Mouse (Mus musculus) kidney, embryonic 15.5 days (tissue): Measurements from ENCODE around the gene Strbp. TPM values are rescaled to one million over a fixed set of nuclear protein-coding genes. Genes with fewer than 3 reads are reported as not detected.
"Not testable (repeated sequence)": the region's sequence is repeated elsewhere in the genome, so short reads cannot be mapped to it uniquely, and the experiment has no call there.

ENCODE experiments used
- ATAC-seq: fragments of 200-750 bp; cut with Nextera tagmentation; replicated peaks from 2 replicates; pipeline ENCODE4 v1.8.0; 2017; ENCODE audit warnings: moderate TSS enrichment; ENCODE audit not compliant: low FRiP score
- H3K27ac ChIP-seq: fragments of 300-500 bp; sonication (generic); 2 replicates; pipeline ENCODE4 v1.5.1; 2015; ENCODE audit warnings: mild to moderate bottlenecking, inconsistent platforms
- H3K27me3 ChIP-seq: fragments of 300-500 bp; sonication (generic); 2 replicates; pipeline ENCODE4 v1.6.1; 2015; ENCODE audit warnings: inconsistent platforms
- H3K36me3 ChIP-seq: fragments of 300-500 bp; sonication (generic); 2 replicates; pipeline ENCODE4 v1.6.1; 2015; ENCODE audit warnings: inconsistent platforms
- H3K4me1 ChIP-seq: fragments of 300-500 bp; sonication (generic); 2 replicates; pipeline ENCODE4 v1.6.1; 2015; ENCODE audit warnings: inconsistent platforms
- H3K4me2 ChIP-seq: fragments of 300-500 bp; sonication (generic); 2 replicates; pipeline ENCODE4 v1.6.1; 2015; ENCODE audit warnings: moderate library complexity, mild to moderate bottlenecking, inconsistent platforms
- H3K4me3 ChIP-seq: fragments of 300-500 bp; sonication (generic); replicated peaks from 2 replicates; pipeline ENCODE4 v1.5.1; 2015; ENCODE audit warnings: mild to moderate bottlenecking, inconsistent platforms
- H3K9ac ChIP-seq: fragments of 300-500 bp; sonication (generic); 2 replicates; pipeline ENCODE4 v1.6.1; 2015; ENCODE audit warnings: mild to moderate bottlenecking, inconsistent platforms
- H3K9me3 ChIP-seq: fragments of 300-500 bp; sonication (generic); replicated peaks from 2 replicates; pipeline ENCODE4 v1.6.1; 2016; ENCODE audit warnings: inconsistent platforms
- WGBS: fragments of 180-500 bp; shearing (Covaris S2); methylation state at CpG from one replicate; pipeline ENCODE4 v1.1.7; 2015; ENCODE audit warnings: mixed read lengths; 5-methylcytosine and 5-hydroxymethylcytosine counted together
- polyA plus RNA-seq: library from polyadenylated mRNA; unstranded; fragments of >200 nt; fragmentation: Nextera tagmentation; extraction: Ambion mirVana; gene quantifications from 2 replicates; pipeline ENCODE4 v1.2.1, GENCODE M21; 2015

Gene Strbp
- polyA plus RNA-seq, 1 experiment from 2014 or later: 41.3 TPM

GRCm38 (mm10) chr2:37511134-37511901 lies 192.3 kb downstream of the Strbp start:
- peaks cover 34% of the 10 kb centered on the region for H3K36me3 ChIP-seq
- no peaks in the 10 kb centered on the region for H3K9me3 ChIP-seq
- no peak overlapping the region for H3K4me2 ChIP-seq
- H3K4me3 ChIP-seq: no peak overlapping the region
- 94% methylated on average over 4 of the region's 4 CpGs for WGBS
- no peak overlapping the region for H3K27ac ChIP-seq
- H3K27me3 ChIP-seq: no peaks in the 10 kb centered on the region
- no peak for ATAC-seq
- peaks cover 4% of the 10 kb centered on the region for H3K4me1 ChIP-seq
- no peak overlapping the region for H3K9ac ChIP-seq

DNA sequence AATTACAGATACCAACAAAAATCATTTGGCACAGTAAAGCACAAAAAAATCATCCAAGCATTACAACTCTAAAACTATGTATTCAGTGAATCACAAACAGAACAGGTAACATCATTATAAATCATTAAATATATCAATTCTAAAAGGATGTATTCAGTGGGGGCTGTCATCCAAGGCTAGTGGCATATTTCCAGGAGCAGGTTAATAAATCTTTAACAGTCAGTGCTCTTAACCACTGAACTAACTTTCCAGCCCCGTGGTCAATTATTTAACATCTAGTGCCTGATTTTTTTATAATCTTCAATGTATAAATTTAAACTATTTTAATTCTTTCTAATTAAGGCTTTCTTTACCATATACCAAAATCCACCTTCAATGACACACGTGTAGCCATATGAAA lies 197.8 kb downstream of the Strbp start:
- H3K4me3 ChIP-seq, ATAC-seq, H3K27ac ChIP-seq, H3K9ac ChIP-seq, H3K4me2 ChIP-seq, H3K27me3 ChIP-seq, H3K4me1 ChIP-seq, H3K9me3 ChIP-seq: not testable (repeated sequence)
- 79% methylated on average over 2 of the region's 2 CpGs for WGBS
- peaks cover 42% of the 10 kb centered on the region for H3K36me3 ChIP-seq

DNA sequence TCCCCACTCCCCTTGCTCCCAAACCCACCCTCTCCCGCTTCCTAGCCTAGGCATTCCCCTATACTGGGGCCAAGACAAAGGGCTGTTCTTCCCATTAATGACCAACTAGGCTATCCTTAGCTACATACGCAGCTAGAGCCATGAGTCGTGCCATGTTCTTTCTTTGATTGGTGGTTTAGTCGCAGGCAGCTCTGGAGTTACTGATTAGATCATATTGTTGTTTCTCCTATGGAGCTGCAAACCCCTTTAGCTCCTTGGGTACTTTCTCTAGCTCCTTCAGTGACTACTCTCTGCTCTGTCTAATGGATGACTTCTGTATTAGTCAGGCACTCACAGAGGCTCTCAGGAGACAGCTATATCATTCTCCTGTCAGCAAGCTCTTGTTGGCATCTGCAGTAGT lies 206.3 kb downstream of the Strbp start:
- no peak overlapping the region for H3K9ac ChIP-seq
- H3K27me3 ChIP-seq: no peaks in the 10 kb centered on the region
- no peak overlapping the region for H3K4me2 ChIP-seq
- H3K9me3 ChIP-seq: no peaks in the 10 kb centered on the region
- WGBS: 88% methylated on average over 4 of the region's 4 CpGs
- no peak overlapping the region for H3K4me3 ChIP-seq
- no peaks in the 10 kb centered on the region for H3K4me1 ChIP-seq
- peaks cover 68% of the 10 kb centered on the region for H3K36me3 ChIP-seq
- no peak for ATAC-seq
- no peak overlapping the region for H3K27ac ChIP-seq

DNA sequence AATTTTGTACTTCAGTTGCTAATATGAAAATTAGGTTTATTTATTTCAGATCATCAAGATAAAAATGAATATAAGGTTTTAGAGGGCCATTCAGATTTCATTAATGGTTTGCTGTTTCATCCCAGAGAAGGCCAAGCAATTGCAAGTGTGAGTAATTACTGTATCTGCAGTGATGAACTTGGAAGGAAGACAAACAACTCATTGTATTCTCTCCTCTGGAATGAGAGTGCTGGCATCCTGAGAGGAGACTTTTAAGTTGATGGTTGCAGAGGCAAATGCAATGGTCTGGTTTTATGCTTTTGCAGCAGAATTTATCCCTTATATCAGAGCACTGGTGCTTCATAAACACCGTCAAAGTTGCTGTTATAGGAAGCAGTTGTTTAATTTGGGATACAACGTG lies 214.7 kb downstream of the Strbp start:
- Histone ChIP-seq H3K4me1 (no peaks in the 10 kb centered on the region), H3K36me3 (peaks cover 75% of the 10 kb centered on the region), H3K27ac (no peak overlapping the region), H3K9ac (no peak overlapping the region), H3K4me2 (no peak overlapping the region), H3K27me3 (no peaks in the 10 kb centered on the region), H3K4me3 (no peak overlapping the region), H3K9me3 (no peaks in the 10 kb centered on the region)
- 94% methylated on average over 2 of the region's 2 CpGs for WGBS
- ATAC-seq: no peak

GRCm38 (mm10) chr2:37486408-37486807 lies 217.3 kb downstream of the Strbp start:
- H3K9ac ChIP-seq: no peak overlapping the region
- H3K4me1 ChIP-seq: no peaks in the 10 kb centered on the region
- no peak for ATAC-seq
- H3K36me3 ChIP-seq: peaks cover 67% of the 10 kb centered on the region
- no peaks in the 10 kb centered on the region for H3K27me3 ChIP-seq
- H3K4me3 ChIP-seq: no peak overlapping the region
- no peak overlapping the region for H3K4me2 ChIP-seq
- no peaks in the 10 kb centered on the region for H3K9me3 ChIP-seq
- no peak overlapping the region for H3K27ac ChIP-seq

GRCm38 (mm10) chr2:37485370-37485769 lies 218.3 kb downstream of the Strbp start:
- WGBS: 92% methylated on average over 1 of the region's 1 CpGs
- Histone ChIP-seq H3K9ac (no peak overlapping the region), H3K4me1 (no peaks in the 10 kb centered on the region), H3K27ac (no peak overlapping the region), H3K9me3 (no peaks in the 10 kb centered on the region), H3K36me3 (peaks cover 59% of the 10 kb centered on the region), H3K4me3 (no peak overlapping the region), H3K27me3 (no peaks in the 10 kb centered on the region), H3K4me2 (no peak overlapping the region)
- ATAC-seq: no peak

DNA sequence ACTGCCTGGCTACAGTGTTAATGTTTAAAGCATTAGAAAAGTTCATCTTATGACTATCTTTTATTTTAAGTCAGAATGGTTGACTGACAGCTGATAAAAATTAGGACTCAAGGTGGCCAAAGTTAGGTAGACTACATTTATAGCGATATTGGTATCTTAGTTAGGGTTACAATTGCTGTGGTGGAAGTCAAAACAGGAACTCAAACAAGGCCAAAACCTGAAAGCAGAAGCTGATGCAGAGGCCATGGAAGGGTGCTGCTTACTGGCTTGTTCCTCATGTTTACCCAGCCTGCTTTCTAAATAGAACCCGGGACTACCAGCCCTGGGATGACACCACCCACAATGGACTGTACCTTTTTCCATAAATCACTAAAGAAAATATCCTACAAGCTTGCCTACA lies 219.5 kb downstream of the Strbp start:
- 81% methylated on average over 2 of the region's 2 CpGs for WGBS
- no peak overlapping the region for H3K4me2 ChIP-seq
- H3K9me3 ChIP-seq: no peaks in the 10 kb centered on the region
- no peaks in the 10 kb centered on the region for H3K27me3 ChIP-seq
- no peak overlapping the region for H3K27ac ChIP-seq
- no peak overlapping the region for H3K4me3 ChIP-seq
- H3K9ac ChIP-seq: no peak overlapping the region
- peaks cover 55% of the 10 kb centered on the region for H3K36me3 ChIP-seq
- no peaks in the 10 kb centered on the region for H3K4me1 ChIP-seq
- no peak for ATAC-seq

DNA sequence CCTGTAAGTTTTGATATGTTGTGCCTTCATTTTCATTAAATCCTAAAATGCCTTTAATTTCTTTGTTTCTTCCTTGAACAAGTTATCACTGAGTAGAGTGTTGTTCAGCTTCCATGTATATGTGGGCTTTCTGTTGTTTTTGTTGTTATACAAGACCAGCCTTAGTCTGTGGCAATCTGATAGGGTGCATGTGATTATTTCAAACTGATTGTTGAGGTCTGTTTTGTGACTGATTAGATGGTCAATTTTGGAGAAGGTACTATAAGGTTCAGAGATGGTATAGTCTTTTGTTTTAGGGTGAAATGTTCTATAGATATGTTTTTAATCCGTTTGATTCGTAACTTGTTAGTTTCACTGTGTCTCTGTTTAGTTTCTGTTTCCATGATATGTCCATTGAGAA lies 223.6 kb downstream of the Strbp start:
- no peak for ATAC-seq
- Histone ChIP-seq H3K9ac (no peak overlapping the region), H3K36me3 (peaks cover 69% of the 10 kb centered on the region), H3K4me2 (no peak overlapping the region), H3K27ac (no peak overlapping the region), H3K4me1 (no peaks in the 10 kb centered on the region), H3K4me3 (no peak overlapping the region), H3K9me3 (no peaks in the 10 kb centered on the region), H3K27me3 (no peaks in the 10 kb centered on the region)
- 90% methylated on average over 2 of the region's 2 CpGs for WGBS

- Histone ChIP-seq H3K4me2 (no peak overlapping the region), H3K27me3 (no peaks in the 10 kb centered on the region), H3K4me1 (no peaks in the 10 kb centered on the region), H3K9me3 (no peaks in the 10 kb centered on the region), H3K4me3 (no peak overlapping the region), H3K27ac (no peak overlapping the region), H3K36me3 (peaks cover 67% of the 10 kb centered on the region), H3K9ac (no peak overlapping the region)
- ATAC-seq: no peak
Measured at GRCm38 (mm10) chr2:37479559-37479958, 224.1 kb downstream of the Strbp start.

DNA sequence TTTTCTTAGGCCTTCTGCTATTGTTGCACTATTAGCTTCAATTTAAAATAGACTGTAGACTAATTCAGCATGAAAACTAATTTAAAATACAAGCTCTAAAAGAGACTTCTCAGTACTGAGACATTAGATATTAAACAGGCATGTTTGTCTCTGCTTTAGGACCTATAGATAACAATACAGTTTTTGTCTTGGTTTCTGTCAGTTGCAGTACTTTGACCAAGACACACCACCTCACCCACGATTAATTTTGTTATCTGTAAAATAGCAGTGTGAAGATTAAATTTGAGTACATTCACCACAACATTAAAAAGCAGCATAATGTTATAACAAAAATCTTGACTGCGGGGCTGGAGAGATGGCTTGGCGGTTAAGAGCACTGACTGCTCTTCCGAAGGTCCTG lies 237.4 kb downstream of the Strbp start:
- no peaks in the 10 kb centered on the region for H3K4me1 ChIP-seq
- WGBS: 96% methylated on average over 4 of the region's 4 CpGs
- no peak overlapping the region for H3K4me2 ChIP-seq
- ATAC-seq: no peak
- H3K27ac ChIP-seq: no peak overlapping the region
- peaks cover 16% of the 10 kb centered on the region for H3K36me3 ChIP-seq
- H3K9me3 ChIP-seq: no peaks in the 10 kb centered on the region
- H3K27me3 ChIP-seq: no peaks in the 10 kb centered on the region
- H3K9ac ChIP-seq: no peak overlapping the region
- H3K4me3 ChIP-seq: no peak overlapping the region

DNA sequence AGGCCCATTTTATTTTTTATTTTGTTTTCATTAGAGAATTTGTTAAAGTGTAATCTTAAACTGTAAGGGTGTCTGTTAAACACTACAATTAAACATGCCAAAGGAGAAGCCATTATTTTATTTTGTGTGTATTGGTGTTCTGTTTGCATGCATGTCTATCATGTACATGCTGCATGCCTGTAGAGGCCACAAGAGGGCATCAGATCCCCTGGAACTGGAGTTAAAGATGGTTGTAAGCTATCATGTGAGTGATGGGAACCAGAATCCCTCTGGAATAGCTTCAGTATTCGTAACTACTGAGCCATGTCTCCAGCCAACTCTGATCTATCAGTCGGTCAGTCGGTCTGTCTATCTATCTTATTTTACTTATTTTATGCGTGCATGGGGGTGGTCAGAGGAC lies 243.0 kb downstream of the Strbp start:
- 96% methylated on average over 4 of the region's 4 CpGs for WGBS

GRCm38 (mm10) chr2:37452376-37452760 lies 251.3 kb downstream of the Strbp start:
- Histone ChIP-seq H3K9me3 (no peaks in the 10 kb centered on the region), H3K4me3 (peak overlapping the region; percentile 96), H3K27ac (peak overlapping the region; percentile 89), H3K4me2 (peak overlapping the region; percentile 84), H3K4me1 (peaks cover 16% of the 10 kb centered on the region), H3K27me3 (no peaks in the 10 kb centered on the region), H3K9ac (peak overlapping the region; percentile 91), H3K36me3 (0 out of 2 replicates have a peak, but pooled peaks cover 5% of the 10 kb centered on the region)
- under 1% methylated on average over 21 of the region's 24 CpGs for WGBS
- ATAC-seq: peak; percentile 88

More for the DNA sequence above, 243.0 kb downstream of the Strbp start:
- Histone ChIP-seq H3K9me3 (no peaks in the 10 kb centered on the region), H3K4me3 (no peak overlapping the region), H3K9ac (no peak overlapping the region), H3K4me1 (no peaks in the 10 kb centered on the region), H3K27ac (no peak overlapping the region), H3K4me2 (no peak overlapping the region), H3K27me3 (no peaks in the 10 kb centered on the region), H3K36me3 (no peaks in the 10 kb centered on the region)
- no peak for ATAC-seq
